ENCODE assay signal across 26 mouse cellular contexts in genomic region chr15:3389011-3389410, GRCm38 (mm10).
DNase-seq lines count a peak whose midpoint lies in the region; ATAC-seq lines count a peak whose summit lies in the region.
"Had no signal": no experiment of that assay in that cellular context is flagged by ENCODE, and none has a peak within 500 bp of the region (broad histone marks: within the 10 kb centered on the region; RNA-seq: fewer than 3 reads in every experiment).

No protein-coding gene starts in this region.

- H3K4me1 ChIP-seq in limb, embryonic 13.5 days, result peaks cover 13% of the 10 kb centered on the region
- H3K4me1 ChIP-seq in limb, embryonic 10.5 days, result peaks cover 3% of the 10 kb centered on the region; the same call in 1 of the 2 replicates
- peaks cover 18% of the 10 kb centered on the region for H3K4me1 ChIP-seq in embryonic facial prominence, embryonic 14.5 days (ENCODE audit: control insufficient read depth, insufficient read depth, low read length)
- H3K4me1 ChIP-seq: heart, embryonic 15.5 days; liver, embryonic 15.5 days; midbrain, embryonic 10.5 days; neural tube, embryonic 13.5 days had no signal

- H3K9me3 ChIP-seq in limb, embryonic 13.5 days, result no peaks in the 10 kb centered on the region
- H3K9me3 ChIP-seq in limb, embryonic 10.5 days (replicated peaks), result no peaks in the 10 kb centered on the region
- no peaks in the 10 kb centered on the region for H3K9me3 ChIP-seq in embryonic facial prominence, embryonic 14.5 days (ENCODE audit: control insufficient read depth, low read length)
- H3K9me3 ChIP-seq: heart, embryonic 15.5 days; liver, embryonic 15.5 days; midbrain, embryonic 10.5 days; neural tube, embryonic 13.5 days had no signal

- intact Hi-C loops in gastrocnemius, postnatal 14 days (cut with DNase I; ENCODE audit: low total_unique reads), result no loop called here

- DNase-seq in embryo, embryonic 11 days, result peak; percentile 3
- no peak for DNase-seq in embryo, embryonic 10 days (ENCODE audit: low spot score)
- DNase-seq in limb, embryonic 10.5 days (ENCODE audit: low spot score), result no peak
- peak; percentile 64 for DNase-seq in 3T3-L1 (ENCODE audit: low read depth, low spot score)
- DNase-seq in embryonic facial prominence, embryonic 14.5 days (ENCODE audit: low spot score), result no peak
- no peak for DNase-seq in gastrocnemius, postnatal 14 days
- DNase-seq in cerebellum, adult 8-10 months, result no peak
- DNase-seq: adrenal gland, postnatal 36 days; forebrain, postnatal 0 days; gastrocnemius, postnatal 25 days; heart, adult 2 months; heart, postnatal 4 days; kidney, postnatal 4 days; liver; retina, postnatal 1 day; thymus, postnatal 14 days had no signal

- H3K4me3 ChIP-seq in limb, embryonic 13.5 days, result no peak overlapping the region
- no peak overlapping the region for H3K4me3 ChIP-seq in limb, embryonic 10.5 days
- H3K4me3 ChIP-seq in embryonic facial prominence, embryonic 14.5 days (ENCODE audit: low read depth, low read length), result no peak overlapping the region
- H3K4me3 ChIP-seq: heart, adult 2 months; heart, embryonic 15.5 days; liver, embryonic 15.5 days; midbrain, embryonic 10.5 days; myocyte; neural tube, embryonic 13.5 days had no signal

- no peak overlapping the region for H3K4me2 ChIP-seq in limb, embryonic 13.5 days (replicated peaks)
- H3K4me2 ChIP-seq in embryonic facial prominence, embryonic 14.5 days (ENCODE audit: low read depth, low read length), result no peak overlapping the region
- H3K4me2 ChIP-seq: heart, embryonic 15.5 days; hindbrain, embryonic 14.5 days; liver, embryonic 15.5 days; neural tube, embryonic 13.5 days had no signal

- no peak overlapping the region for H3K9ac ChIP-seq in limb, embryonic 13.5 days
- H3K9ac ChIP-seq in embryonic facial prominence, embryonic 14.5 days (ENCODE audit: low read depth, low read length), result no peak overlapping the region
- H3K9ac ChIP-seq: forebrain, postnatal 0 days; heart, embryonic 15.5 days; hindbrain, embryonic 14.5 days; liver, embryonic 15.5 days; neural tube, embryonic 13.5 days had no signal

- H3K27ac ChIP-seq in limb, embryonic 13.5 days, result peak overlapping the region; percentile 48; the same call in 1 of the 2 replicates
- H3K27ac ChIP-seq in limb, embryonic 10.5 days, result no peak overlapping the region; the same call in 1 of the 2 replicates
- peak overlapping the region; percentile 52 for H3K27ac ChIP-seq in embryonic facial prominence, embryonic 14.5 days (replicated peaks; ENCODE audit: low read depth, low read length)
- H3K27ac ChIP-seq: heart, adult 2 months; heart, embryonic 15.5 days; hindbrain, embryonic 14.5 days; liver, embryonic 15.5 days; macrophage; midbrain, embryonic 10.5 days; neural tube, embryonic 13.5 days had no signal

- H3K27me3 ChIP-seq in limb, embryonic 13.5 days, result no peaks in the 10 kb centered on the region
- H3K27me3 ChIP-seq in limb, embryonic 10.5 days (ENCODE audit: low read depth, poor library complexity, severe bottlenecking), result no peaks in the 10 kb centered on the region
- H3K27me3 ChIP-seq in embryonic facial prominence, embryonic 14.5 days (replicated peaks; ENCODE audit: control insufficient read depth, insufficient read depth, low read length), result no peaks in the 10 kb centered on the region
- H3K27me3 ChIP-seq: heart, embryonic 15.5 days; liver, embryonic 15.5 days; neural tube, embryonic 13.5 days had no signal

- H3K36me3 ChIP-seq in limb, embryonic 13.5 days, result no peaks in the 10 kb centered on the region
- H3K36me3 ChIP-seq in limb, embryonic 10.5 days, result no peaks in the 10 kb centered on the region
- H3K36me3 ChIP-seq in embryonic facial prominence, embryonic 14.5 days (ENCODE audit: control insufficient read depth, insufficient read depth, low read length), result no peaks in the 10 kb centered on the region
- H3K36me3 ChIP-seq: heart, embryonic 15.5 days; liver, embryonic 15.5 days; midbrain, embryonic 10.5 days; neural tube, embryonic 13.5 days had no signal

- peak; percentile 51; the same call in 1 of the 2 replicates for ATAC-seq in limb, embryonic 13.5 days (ENCODE audit: low FRiP score, low read depth)
- ATAC-seq in embryonic facial prominence, embryonic 14.5 days (ENCODE audit: low read depth), result 0 out of 2 replicates have a peak, but pooled peaks have one; percentile 50
- ATAC-seq: forebrain, postnatal 0 days; inflammation-experienced regulatory T-cells, adult 6 months; midbrain, embryonic 16.5 days had no signal

Comparison
In these comparisons a context has a peak if more than half of its experiments do, and no peak if none do; other contexts are left out.
1. DNase-seq: peak in embryo, embryonic 11 days (single experiment) and 3T3-L1 (single experiment); none in embryo, embryonic 10 days (single experiment), limb, embryonic 10.5 days (single experiment), embryonic facial prominence, embryonic 14.5 days (single experiment), gastrocnemius, postnatal 14 days (single experiment) and cerebellum, adult 8-10 months (single experiment).